Mouse (Mus musculus) olfactory bulb, adult 2 months (tissue): ENCODE data around the gene Zfp3. TPM values are rescaled to one million over a fixed set of nuclear protein-coding genes. Genes with fewer than 3 reads are reported as not detected.
A peak's percentile ranks its signal among the peaks of the same experiment; 100 is the strongest.
"Not testable (repeated sequence)": the region's sequence is repeated elsewhere in the genome, so short reads cannot be mapped to it uniquely, and the experiment has no call there.

Experiments used
- H3K27ac ChIP-seq: fragments of 200-500 bp; 2 replicates; pipeline ENCODE4 v1.5.1; 2012; ENCODE audit warnings: low read depth, low read length; ENCODE audit not compliant: insufficient read depth
- H3K4me1 ChIP-seq: fragments of 200-500 bp; 2 replicates; pipeline ENCODE4 v1.6.1; 2012; ENCODE audit warnings: low read length; ENCODE audit not compliant: control insufficient read depth, insufficient read depth
- H3K4me3 ChIP-seq: fragments of 200-500 bp; 2 replicates; pipeline ENCODE4 v1.5.1; 2012; ENCODE audit warnings: mild to moderate bottlenecking, low read depth, low read length, moderate library complexity; ENCODE audit not compliant: insufficient read depth
- CTCF ChIP-seq: fragments of 200-500 bp; IDR thresholded peaks from 2 replicates; pipeline ENCODE4 v1.5.1; 2012; ENCODE audit warnings: low read depth, mild to moderate bottlenecking, low read length, moderate library complexity; ENCODE audit not compliant: insufficient read depth
- POLR2A ChIP-seq: fragments of 200-500 bp; IDR thresholded peaks from 2 replicates; pipeline ENCODE4 v1.6.1; 2012; ENCODE audit warnings: mild to moderate bottlenecking, low read depth, low read length, moderate library complexity; ENCODE audit not compliant: insufficient read depth
- WGBS: fragments of 180-500 bp; shearing (Covaris S2); methylation state at CpG from one replicate; pipeline ENCODE4 v1.1.7; 2018; 5-methylcytosine and 5-hydroxymethylcytosine counted together
- polyA plus RNA-seq: library from polyadenylated mRNA; stranded (reverse); fragments of >200 nt; gene quantifications from 2 replicates; pipeline ENCODE4 v1.2.4, GENCODE M21; 2012; ENCODE audit warnings: low replicate concordance; ENCODE audit not compliant: missing spikeins, insufficient read depth, insufficient read length

The Zfp3 gene
- polyA plus RNA-seq, 1 experiment: not detected

DNA sequence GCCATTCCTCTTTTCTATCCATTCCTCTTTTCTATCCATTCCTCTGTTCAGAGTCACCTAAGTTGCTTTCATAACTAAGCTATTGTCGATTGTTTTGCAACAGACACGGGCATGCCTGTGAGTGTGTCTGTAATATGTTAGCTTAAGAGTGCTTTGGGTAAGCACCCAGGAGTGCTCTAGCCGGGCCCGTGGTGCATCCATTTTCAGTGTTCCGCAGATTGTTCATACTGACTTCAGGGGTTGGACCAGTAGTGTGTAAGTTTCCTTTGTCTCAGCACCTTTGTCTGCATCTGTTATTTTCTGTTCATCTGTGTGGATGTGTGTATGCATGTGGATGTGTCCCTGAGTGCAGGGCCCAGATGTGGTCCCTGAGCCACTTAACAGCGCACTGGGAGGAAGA is 13.6 kb downstream of the Zfp3 start:
- Histone ChIP-seq H3K4me3 (no peak overlapping the region), H3K27ac (no peak overlapping the region), H3K4me1 (peaks cover 2% of the 10 kb centered on the region; the same call in 1 of the 2 replicates)
- TF ChIP-seq CTCF (0 out of 2 replicates have a peak, but pooled peaks have one; percentile 12), POLR2A (no peak)
- WGBS: 66% methylated on average over 6 of the region's 6 CpGs

DNA sequence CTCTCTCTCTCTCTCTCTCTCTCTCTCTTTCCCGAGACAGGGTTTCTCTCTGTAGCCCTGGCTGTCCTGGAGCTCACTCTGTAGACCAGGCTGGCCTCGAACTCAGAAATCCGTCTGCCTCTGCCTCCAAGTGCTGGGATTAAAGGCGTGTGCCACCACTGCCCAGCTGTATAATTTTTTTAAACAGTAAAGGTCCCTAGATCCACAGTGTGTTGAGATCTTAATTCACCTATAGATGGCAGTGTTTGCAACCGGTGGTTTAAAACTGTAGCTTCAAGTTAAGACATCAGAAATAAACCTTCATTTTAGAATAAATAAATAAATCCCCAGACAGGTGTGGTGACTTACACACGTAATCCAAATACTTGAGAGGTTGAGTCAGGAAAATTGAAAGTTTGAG is 14.0 kb downstream of the Zfp3 start:
- not testable (repeated sequence) for H3K27ac ChIP-seq, H3K4me1 ChIP-seq, H3K4me3 ChIP-seq
- 22% methylated on average over 6 of the region's 6 CpGs for WGBS

DNA sequence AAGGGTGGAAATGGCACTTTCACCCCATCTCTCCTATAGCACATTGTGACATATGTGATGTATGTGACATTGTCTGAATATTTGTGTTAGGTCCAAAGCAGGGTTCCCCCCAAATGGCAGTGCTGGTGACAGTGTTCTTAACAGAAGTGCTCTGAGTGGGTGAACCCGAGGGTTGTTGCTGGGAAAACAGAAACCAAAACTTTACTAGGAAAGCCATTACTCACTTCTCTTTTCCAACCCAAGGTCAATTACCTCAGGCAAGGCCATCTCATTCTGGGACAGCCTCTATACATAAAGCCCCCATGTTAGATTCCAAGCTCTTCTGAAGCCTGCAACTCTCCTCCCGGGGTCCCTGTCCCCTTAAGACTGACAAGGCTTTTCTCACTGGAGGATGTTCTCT is 21.9 kb downstream of the Zfp3 start:
- Histone ChIP-seq H3K27ac (no peak overlapping the region), H3K4me3 (no peak overlapping the region), H3K4me1 (no peaks in the 10 kb centered on the region)
- TF ChIP-seq POLR2A: no peak
- TF ChIP-seq CTCF: no peak
- 64% methylated on average over 2 of the region's 2 CpGs for WGBS

DNA sequence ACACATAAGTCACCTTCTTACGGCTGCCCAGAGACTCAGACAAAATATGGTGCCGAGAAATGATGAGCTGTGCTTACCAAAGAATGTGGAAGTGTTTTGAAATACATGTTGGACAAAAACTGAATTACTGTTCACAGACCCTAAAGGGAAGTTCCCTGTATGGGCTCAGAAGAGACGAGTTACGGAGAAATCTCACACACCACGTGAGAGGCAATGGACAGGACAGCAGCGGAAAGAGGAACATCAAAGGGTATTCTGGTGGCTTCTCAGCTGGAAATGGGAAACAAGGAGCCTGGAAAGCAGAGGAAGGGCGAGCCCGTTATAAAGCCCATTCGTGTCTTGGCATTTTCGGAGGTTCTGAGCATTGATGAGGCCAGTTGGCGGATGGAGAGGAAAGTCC is 23.0 kb downstream of the Zfp3 start:
- no peak overlapping the region for H3K4me3 ChIP-seq
- TF ChIP-seq CTCF (no peak), POLR2A (no peak)
- 72% methylated on average over 11 of the region's 11 CpGs for WGBS
- H3K27ac ChIP-seq: no peak overlapping the region
- H3K4me1 ChIP-seq: no peaks in the 10 kb centered on the region

DNA sequence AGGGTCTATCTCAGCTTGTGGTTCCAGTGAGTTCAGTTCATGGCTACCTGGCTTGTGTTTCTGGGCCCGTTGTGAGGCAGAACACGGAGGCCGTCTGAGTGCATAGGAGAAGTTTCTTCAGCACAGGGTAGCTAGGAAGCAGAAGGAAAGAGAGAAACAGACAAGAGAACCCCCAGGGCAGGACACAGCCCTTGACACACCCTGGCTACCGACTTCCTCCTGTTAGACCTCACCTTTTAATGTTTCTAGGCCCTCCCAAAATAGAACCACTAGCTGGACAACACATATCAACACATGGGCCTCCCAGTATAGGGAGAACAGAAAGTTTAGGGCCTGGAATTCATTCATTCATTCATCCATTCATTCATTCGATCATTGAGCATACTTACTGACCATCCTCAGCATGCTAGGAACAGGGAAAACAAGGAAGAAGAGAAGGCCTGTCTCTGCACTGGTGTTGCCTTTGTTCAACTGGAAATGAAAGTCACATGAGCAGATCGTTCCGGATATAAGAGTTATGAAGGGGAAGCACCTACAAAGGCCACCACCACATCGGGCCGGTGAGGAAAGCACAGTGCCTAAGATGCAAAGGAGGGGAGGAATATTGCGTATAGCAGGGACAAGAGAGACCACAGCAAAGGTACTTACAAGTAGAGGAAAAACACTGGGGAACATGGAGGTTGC is 25.1 kb downstream of the Zfp3 start:
- TF ChIP-seq POLR2A: no peak
- TF ChIP-seq CTCF: no peak
- no peak overlapping the region for H3K27ac ChIP-seq
- 87% methylated on average over 10 of the region's 10 CpGs for WGBS
- no peaks in the 10 kb centered on the region for H3K4me1 ChIP-seq
- H3K4me3 ChIP-seq: no peak overlapping the region

DNA sequence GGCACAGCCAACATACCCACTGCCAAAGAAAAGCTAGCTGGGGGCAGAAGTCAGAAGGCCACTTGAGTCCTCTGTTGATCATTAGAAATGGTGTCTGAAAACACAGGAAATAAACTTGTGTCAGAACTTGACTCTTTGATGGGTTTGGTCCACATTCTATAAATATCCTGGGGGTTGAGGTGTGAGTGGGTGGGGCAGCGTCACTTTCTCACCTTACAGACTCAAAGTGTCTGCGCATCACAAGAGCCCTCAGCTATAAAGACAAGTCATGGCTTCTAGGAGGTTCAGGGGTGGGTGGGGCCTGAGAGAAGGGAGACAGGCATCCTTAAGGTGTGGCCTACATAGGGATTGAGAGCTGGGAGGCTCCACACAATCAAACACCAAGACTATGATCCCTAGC is 26.4 kb downstream of the Zfp3 start:
- TF ChIP-seq CTCF (no peak), POLR2A (no peak)
- no peak overlapping the region for H3K4me3 ChIP-seq
- H3K27ac ChIP-seq: no peak overlapping the region
- H3K4me1 ChIP-seq: no peaks in the 10 kb centered on the region
- 87% methylated on average over 2 of the region's 2 CpGs for WGBS

DNA sequence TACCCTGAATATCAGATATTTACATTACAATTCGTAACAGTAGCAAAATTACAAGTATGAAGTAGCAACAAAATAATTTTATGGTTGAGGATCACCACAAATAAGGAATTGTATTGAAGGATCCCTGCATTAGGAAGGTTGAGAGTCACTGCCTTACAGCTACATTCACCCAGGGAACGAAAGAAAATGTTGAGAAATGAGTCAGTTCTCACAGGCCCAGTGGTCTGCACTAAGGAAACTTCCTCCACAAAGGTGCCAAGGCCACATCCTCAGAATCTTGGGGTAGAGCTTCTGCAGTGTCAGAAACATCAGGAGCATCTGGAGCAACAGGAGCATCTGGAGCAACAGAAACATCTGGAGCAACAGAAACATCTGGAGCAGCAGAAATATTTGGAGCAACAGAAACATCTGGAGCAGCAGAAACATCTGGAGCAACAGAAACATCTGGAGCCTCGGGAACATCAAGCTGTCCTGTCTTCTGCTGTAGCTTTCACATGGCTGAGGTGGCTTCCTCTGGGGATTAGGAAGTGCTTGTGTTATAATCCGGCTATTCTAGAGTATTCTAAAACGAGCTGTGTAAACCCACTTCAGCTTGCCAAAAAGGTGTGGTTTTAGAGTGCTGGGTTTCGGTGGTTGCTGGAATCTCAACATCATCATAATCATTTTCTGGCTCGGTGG is 27.0 kb downstream of the Zfp3 start:
- 68% methylated on average over 7 of the region's 7 CpGs for WGBS
- Histone ChIP-seq H3K27ac (no peak overlapping the region), H3K4me1 (no peaks in the 10 kb centered on the region), H3K4me3 (no peak overlapping the region)
- TF ChIP-seq POLR2A: no peak
- no peak for TF ChIP-seq CTCF

DNA sequence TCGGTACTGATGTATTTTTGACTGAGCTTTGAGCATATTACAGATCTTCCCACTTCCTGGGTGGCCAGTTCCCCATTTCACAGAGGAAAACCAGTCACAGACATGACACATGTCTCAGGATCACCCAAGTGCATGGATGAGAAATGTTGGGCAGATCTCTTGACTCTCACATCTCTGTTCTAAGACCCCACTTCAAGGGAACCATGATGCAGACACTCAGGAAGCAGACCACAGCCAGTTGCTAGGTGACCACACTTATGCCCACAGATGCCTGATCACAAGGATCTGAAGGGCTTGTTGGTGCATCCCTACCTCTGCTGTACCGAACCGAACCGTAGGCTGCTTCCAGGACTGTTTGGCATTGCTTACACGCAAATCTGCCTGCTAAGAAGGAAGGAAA is 27.7 kb downstream of the Zfp3 start:
- 88% methylated on average over 5 of the region's 5 CpGs for WGBS
- TF ChIP-seq CTCF (no peak), POLR2A (no peak)

DNA sequence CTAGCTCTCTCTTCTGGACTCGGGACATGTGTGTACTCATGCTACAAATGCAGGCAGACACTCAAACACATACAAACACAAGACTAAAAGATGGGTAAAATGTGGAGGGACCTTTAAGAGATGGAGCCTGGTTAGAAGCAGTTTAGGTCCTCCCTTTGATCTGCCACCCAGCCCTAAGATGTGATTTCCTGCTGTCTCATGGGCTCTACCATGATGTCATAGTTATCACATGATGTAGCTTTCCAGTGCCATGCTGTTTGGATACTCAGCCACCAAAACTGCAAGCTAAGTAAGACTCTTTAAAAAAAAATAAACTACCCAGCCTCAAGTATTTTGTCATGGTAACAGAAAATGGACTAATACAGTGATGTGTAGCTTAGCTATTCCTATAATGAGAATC is 28.4 kb downstream of the Zfp3 start:
- 100% methylated on average over 1 of the region's 1 CpGs for WGBS
- no peak overlapping the region for H3K4me3 ChIP-seq
- H3K4me1 ChIP-seq: no peaks in the 10 kb centered on the region
- TF ChIP-seq CTCF (no peak), POLR2A (no peak)
- H3K27ac ChIP-seq: no peak overlapping the region

More for the DNA sequence above, 27.7 kb downstream of the Zfp3 start:
- no peak overlapping the region for H3K27ac ChIP-seq
- no peaks in the 10 kb centered on the region for H3K4me1 ChIP-seq
- no peak overlapping the region for H3K4me3 ChIP-seq
